Mouse (Mus musculus) lung, adult 2 months (tissue): ENCODE data around the gene Plpp3.

Source experiments
- CTCF ChIP-seq: fragments of 200-500 bp; IDR thresholded peaks from 2 replicates; pipeline ENCODE4 v1.5.1; 2011; ENCODE audit warnings: mild to moderate bottlenecking, low read length, control low read depth; ENCODE audit not compliant: insufficient read depth
- POLR2A ChIP-seq: fragments of 200-500 bp; IDR thresholded peaks from 2 replicates; pipeline ENCODE4 v1.6.1; 2011; ENCODE audit warnings: low read depth, mild to moderate bottlenecking, control low read depth, low read length, borderline replicate concordance; ENCODE audit errors: extremely low read depth

- no peak for TF ChIP-seq CTCF
- no peak for TF ChIP-seq POLR2A
Observed at GRCm38 (mm10) chr4:105129212-105129611, 27.9 kb upstream of the Plpp3 start.
